Mouse (Mus musculus): ENCODE data around the gene Elf2.
"Not testable (repeated sequence)": the region's sequence is repeated elsewhere in the genome, so short reads cannot be mapped to it uniquely, and the experiment has no call there.

Gene Elf2

DNA sequence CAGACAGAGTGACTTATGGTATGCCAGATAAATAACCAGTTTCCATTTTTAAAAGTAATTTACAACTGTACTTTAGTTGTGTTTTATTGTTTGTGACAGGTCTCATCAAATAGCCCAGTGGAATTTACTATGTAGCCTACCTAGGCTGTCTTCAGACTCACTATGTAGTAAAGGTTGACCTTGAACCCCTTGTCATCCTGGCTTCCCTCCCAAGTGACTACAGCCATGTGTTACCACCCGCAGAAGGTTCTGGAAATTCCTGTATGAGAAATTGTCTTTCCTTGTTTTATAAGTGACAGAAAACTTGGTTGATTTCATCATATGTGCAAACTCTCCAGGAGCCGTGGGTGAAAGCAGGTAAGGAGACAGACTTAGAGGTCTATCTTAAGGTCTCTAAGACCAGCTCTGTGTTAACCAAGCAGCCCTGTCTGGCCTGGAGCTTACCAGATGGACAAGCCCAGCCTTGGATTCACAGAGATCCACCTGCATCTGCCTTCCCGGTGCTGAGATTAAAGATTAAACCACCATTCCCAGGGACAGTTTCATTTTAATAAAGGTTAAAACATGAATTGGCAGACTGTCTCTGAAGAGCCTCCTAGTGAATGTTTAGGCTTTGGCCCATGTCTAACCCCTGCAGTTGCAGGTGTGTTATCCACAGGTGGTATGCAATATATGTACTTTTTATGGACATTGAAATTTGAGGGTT is 108.1 kb downstream of the Elf2 start:
- DNase-seq, result no peak

GRCm38 (mm10) chr3:51231499-51231898 is 109.0 kb downstream of the Elf2 start:
- DNase-seq, result no peak

GRCm38 (mm10) chr3:51230886-51231285 is 109.6 kb downstream of the Elf2 start:
- DNase-seq, result no peak

DNA sequence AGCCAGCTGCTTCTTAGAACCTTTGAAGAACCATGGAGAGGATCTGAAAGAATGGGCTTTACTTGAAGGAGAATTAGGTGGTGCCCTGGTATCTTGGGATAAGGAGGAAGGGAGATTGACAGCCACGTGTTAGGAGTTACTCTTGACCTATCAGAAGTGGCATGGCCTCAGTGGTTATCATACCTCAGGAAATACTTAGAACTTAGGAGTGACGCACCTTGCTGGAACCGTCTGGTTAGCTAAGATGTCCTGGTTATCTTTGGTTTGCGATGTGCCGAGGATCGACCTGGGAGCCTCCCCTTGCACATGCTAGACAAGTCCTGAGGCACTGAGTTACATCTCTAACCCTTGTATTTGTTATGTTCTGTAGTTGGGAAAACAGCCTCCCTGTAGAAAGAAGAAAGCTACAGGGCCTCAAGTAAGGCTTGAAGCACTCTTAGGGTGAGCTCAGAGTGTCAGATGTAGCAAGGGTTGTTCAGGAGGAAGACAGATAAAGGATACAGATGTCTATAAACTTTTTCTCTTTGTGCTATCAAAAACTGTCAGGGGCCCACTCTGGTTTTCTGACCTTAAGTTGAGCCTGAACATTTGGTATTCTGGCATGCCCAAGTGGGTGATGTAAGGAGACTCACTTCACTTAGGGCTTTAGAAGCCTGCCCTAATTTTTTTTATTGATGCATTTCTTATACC is 110.2 kb downstream of the Elf2 start:
- DNase-seq, result no peak

- DNase-seq, result no peak
Measured at GRCm38 (mm10) chr3:51229226-51229625, 111.2 kb downstream of the Elf2 start.

DNA sequence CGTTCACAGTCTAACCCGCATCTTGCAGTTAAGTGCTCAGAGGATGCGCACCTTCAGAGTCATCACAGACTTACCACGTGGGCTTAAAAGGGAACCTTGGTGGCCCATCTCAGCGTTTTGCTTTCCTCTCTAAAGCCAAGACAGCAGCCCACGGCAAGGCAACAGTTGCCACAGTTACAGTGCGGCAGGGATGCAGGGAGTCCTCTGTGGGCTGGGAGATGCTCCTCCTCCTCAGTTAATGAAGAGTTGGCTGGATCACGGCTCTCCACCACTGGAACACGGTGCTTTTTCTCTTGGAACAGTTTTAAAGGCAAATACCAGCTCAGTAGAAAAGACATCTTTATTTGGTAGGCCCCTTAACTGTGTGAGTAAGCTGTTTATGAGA is 111.7 kb downstream of the Elf2 start:
- DNase-seq, result no peak

DNA sequence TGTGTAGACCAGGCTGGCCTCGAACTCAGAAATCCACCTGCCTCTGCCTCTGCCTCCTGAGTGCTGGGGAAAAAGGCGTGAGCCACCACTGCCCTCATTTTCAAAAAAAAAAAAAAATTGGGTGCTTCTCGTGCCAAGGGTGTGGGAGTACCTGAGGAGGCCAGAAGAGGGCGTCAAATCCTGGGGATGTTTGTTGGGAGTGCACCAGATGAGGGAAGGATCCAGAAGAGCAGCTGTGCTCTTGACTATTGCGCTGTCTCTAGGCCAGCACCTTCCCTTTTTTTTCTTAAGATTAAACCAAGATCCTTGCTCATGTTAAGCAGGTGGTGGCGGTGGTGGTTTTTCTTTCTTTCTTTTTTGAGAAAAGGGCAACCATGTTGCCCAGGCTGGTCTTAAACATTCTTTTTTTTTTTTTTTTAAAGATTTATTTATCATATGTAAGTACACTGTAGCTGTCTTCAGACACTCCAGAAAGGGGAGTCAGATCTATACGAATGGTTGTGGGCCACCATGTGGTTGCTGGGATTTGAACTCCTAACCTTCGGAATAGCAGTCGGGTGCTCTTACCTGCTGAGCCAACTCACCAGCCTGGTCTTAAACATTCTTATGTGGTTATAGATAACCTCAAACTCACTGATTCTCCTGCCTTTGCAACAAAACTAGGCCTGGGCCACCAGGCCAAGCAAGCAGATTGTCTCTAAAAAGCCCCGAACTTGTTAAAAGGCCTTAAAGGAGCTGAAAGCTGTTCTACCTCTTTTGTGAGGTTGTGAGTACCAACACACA is 112.2 kb downstream of the Elf2 start:
- peak in 1 of 2 experiments; percentile 24 for DNase-seq

DNA sequence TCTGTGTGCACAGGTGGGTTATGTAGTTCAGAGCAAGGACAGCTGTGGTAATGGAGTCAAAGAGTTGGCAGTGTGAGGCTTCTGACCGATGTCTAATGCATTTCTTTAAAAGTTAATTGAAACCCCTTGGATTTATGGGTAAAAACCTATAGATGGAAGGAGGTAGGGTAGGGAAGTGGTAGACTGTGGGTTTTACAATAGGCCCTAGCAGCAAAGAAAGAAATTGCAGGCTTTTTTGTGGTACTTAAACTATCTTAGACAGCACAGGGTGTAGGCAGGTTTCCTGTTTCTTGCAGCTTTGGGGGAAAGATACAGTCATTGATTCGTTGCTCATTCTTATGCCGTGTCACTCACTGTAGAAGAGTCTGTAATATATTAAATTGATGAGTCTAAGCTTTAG is 113.9 kb downstream of the Elf2 start:
- DNase-seq, result no peak

- no peak for DNase-seq
Measured at GRCm38 (mm10) chr3:51225979-51226378, 114.5 kb downstream of the Elf2 start.

GRCm38 (mm10) chr3:51225226-51225750 is 115.2 kb downstream of the Elf2 start:
- no peak for DNase-seq

DNA sequence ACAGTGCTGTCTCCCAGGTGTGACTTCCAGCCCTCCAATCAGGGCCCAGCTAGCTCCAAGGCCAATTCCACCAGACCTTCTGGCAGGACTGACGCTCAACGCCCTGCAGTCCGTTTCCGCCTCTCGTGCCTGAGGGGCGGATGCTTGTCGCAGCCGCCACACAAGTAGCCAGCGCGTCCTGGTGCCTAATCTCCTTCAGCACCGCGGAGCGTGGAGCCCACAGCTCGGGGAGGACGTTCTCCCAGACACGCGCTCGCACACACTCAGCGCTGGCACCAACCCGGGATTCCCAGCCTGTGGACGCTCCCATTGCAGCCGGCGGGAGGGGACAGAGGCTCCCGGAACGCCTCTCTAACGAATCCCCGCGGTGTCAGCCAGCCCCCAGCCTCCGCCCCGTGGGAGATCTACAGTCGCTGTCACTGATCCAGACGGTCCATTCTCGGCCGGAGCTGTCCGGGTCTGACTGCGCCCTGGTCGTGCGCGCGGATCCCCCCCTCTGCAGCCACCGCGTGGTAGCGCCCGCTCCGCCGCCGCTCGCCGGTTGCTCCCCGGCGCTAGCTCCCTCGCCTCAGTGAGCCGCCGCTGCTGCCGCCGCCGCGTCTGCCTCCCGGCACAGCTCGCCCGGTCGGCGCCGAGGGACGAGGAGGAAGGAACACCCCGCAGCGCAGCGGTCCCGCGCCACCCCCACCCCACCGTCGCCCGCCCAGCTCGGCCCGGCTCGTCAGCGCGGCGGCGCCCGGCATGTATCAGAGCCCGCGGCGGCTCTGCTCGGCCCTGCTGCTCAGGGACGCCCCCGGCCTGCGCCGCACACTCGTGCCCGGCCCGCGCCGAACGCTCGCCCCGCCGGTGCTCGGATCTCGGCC is 115.9 kb downstream of the Elf2 start, which contains the start of gene Noct:
Gene Noct (plus strand): TSS at position 85 of the 863 bp plus-strand sequence.
- peak; percentile 75 to 81 for DNase-seq

DNA sequence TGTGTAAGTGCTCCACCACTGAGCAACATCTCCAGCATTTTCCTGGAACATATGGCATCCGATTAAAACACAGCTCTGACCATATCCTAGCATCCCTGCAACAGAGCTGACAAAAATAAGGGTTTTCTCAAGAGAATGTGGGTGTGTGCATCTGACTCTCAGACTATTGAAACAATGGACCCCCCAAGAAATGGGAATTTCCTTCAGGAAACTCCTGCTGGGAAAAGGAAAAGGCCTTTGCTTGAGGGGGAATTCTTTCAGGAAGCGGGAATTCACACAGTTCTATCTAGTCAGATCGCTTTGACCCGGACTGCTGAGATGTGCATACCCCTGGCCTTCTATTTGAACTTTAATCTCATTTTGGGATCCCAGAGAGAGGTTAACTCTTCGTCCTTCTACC is 116.9 kb downstream of the Elf2 start:
- DNase-seq, result no peak

DNA sequence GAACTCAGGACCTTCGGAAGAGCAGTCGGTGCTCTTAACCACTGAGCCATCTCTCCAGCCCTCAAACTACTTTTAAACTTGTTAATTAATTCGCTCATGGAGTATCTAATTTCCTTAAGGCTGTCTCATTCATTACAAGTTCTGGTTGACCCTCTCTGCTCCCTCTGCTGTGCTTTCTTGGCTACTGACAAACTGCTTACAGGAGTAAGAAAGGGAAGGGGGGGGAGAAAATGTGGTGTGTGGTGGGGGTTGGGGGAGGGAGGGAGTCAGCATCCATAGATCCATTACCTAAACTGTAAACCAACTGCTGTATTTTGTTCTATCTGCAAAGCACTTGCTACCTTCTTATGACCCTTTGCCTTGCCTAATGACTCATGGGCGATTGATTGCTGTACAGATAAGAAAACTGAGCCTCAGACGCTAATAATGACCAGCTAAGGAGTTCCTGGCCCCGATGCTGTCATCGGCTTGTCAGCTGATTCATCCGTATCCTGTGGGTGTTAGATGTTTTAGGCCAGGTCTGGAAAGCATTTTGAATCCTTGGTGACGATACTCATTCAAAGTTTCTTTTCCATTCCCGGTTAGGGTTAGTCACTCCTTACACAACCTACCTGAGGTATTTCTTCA is 117.5 kb downstream of the Elf2 start:
- DNase-seq, result no peak

- no peak for DNase-seq
Measured at GRCm38 (mm10) chr3:51222302-51222701, 118.2 kb downstream of the Elf2 start.

GRCm38 (mm10) chr3:51221847-51222246 is 118.6 kb downstream of the Elf2 start:
- no peak for DNase-seq

DNA sequence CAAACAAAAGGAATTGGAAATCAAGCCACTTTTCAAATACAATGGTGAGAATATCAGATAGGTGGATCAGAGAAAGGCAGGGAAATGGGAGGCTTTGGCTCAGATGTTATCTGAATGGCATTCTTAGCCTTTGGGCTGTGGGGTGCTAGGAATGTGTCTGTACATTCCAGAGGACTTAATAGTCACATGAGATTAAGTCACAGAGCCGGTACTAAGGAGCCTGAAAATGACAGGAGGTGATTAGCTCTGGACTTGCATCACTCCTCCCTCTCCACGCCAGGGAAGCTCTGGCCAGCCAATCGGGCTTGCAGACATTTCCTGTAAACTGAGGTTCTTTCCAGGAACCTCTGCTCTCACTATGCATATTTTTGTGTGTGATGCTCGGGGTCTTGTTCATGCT is 119.6 kb downstream of the Elf2 start:
- DNase-seq, result no peak

DNA sequence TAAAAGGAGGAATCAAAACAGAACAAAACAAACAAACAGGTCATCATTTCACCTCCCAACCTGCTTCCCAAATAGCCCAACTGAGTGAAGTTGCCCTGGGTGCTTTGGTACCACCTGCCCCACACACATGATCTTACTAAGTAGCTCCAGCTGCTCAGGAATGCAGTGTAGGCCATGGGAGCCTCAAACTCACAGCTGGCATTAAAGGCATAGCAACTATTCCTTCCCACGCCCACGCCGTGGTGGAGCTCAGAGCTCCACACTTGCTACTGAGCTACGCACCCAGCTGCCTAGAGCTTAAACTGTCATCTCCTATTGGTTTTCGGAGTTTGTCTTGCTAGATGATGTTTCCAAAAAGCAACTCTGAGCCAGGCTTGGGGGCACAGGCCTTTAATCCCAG is 121.2 kb downstream of the Elf2 start:
- DNase-seq, result no peak

GRCm38 (mm10) chr3:51218385-51218784 is 122.1 kb downstream of the Elf2 start:
- DNase-seq, result not testable (repeated sequence)

- not testable (repeated sequence) for DNase-seq
Measured at GRCm38 (mm10) chr3:51216351-51216750, 124.1 kb downstream of the Elf2 start.

DNA sequence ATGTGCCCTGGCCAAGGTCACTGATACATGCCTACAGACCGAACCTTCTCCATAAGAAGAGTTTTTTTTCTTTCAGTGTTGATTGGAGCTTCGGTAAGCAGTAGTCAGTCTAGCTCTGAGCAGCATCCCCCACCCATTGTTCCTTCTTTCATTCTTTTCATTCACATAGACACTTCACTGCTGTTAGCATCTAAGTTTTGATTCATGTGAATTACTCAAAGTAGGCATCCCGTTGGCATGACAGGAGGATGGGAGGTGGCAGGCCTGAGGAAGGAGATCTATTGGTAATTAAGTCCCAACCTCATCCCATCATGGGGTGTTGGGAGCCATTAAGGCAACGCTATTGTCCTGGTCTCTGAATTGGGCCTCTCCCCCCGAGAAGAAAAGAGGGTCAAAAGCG is 124.8 kb downstream of the Elf2 start:
- DNase-seq, result no peak

GRCm38 (mm10) chr3:51213111-51213510 is 127.4 kb downstream of the Elf2 start:
- no peak for DNase-seq

- no peak for DNase-seq
Measured at GRCm38 (mm10) chr3:51210485-51210884, 130.0 kb downstream of the Elf2 start.
